7 mouse cellular contexts compared by ENCODE assay signal in the genomic region with DNA sequence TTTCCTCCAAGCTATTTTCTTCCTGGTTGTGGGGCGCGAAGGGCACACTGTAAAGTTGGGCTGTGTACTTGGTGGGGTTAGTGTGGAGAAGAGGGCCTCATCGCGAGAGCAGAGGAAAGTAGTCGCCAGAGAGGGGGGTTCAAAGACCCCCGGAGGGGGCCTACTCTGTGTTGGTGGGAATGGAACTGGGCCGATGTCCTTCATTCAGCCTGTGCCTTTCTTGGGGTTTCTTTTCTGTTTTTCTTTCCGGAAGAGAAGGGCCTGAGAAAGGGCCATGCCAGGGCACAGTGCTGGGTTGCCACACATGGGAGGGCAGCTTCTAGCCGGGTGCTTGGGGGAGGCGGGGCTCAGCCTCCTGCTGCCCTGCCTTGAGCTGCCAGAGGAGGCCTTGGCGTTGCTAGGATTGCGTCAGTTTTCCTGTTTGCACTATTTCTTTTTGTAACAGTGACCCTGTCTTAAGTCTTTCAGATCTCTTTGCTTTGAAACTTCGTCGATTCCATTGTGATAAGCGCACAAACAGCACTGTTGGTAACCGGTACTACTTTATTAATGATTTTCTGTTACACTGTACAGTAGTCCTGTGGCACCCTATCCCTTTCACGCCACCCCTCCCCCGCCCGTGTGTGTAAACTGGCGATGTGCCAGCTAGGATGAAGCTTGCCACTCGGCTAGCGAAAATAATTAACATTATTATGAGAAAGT. TPM values are rescaled to one million over a fixed set of nuclear protein-coding genes. Genes with fewer than 3 reads are reported as not detected.
DNase-seq lines count a peak whose midpoint lies in the region; ATAC-seq and TF ChIP-seq lines count a peak whose summit lies in the region.

No protein-coding gene starts in this region.

- H3K27ac ChIP-seq in intestine, embryonic 16.5 days (ENCODE audit: low read length): peak overlapping the region; percentile 88
- no peak overlapping the region for H3K27ac ChIP-seq in limb, embryonic 11.5 days (replicated peaks; ENCODE audit: low read depth, low read length)
- peak overlapping the region; percentile 76 for H3K27ac ChIP-seq in midbrain, embryonic 12.5 days (replicated peaks)
- peak overlapping the region; percentile 91 for H3K27ac ChIP-seq in small intestine, adult 2 months (ENCODE audit: insufficient read depth, low read depth, low read length)

- H3K9ac ChIP-seq in intestine, embryonic 16.5 days (ENCODE audit: low read depth, low read length): peak overlapping the region; percentile 80
- H3K9ac ChIP-seq in limb, embryonic 11.5 days (ENCODE audit: low read length): peak overlapping the region; percentile 59
- peak overlapping the region; percentile 64 for H3K9ac ChIP-seq in midbrain, embryonic 12.5 days (replicated peaks)

- H3K36me3 ChIP-seq in intestine, embryonic 16.5 days (ENCODE audit: control insufficient read depth, insufficient read depth, low read length): no peaks in the 10 kb centered on the region
- no peaks in the 10 kb centered on the region for H3K36me3 ChIP-seq in limb, embryonic 11.5 days (ENCODE audit: control insufficient read depth, insufficient read depth, low read length)
- no peaks in the 10 kb centered on the region for H3K36me3 ChIP-seq in midbrain, embryonic 12.5 days
- H3K36me3 ChIP-seq in small intestine, adult 2 months (ENCODE audit: control insufficient read depth, insufficient read depth, low read length): no peaks in the 10 kb centered on the region

- DNase-seq in ZHBTc4 (ENCODE audit: low read depth, low spot score): peak; percentile 50
- DNase-seq in gastrocnemius, postnatal 36 days: peak; percentile 20 to 22
- peak; percentile 21 for DNase-seq in limb, embryonic 11.5 days (ENCODE audit: low spot score)

- H3K9me3 ChIP-seq in intestine, embryonic 16.5 days (ENCODE audit: control insufficient read depth, low read length): no peaks in the 10 kb centered on the region
- no peaks in the 10 kb centered on the region for H3K9me3 ChIP-seq in limb, embryonic 11.5 days (ENCODE audit: control insufficient read depth, low read length)
- H3K9me3 ChIP-seq in midbrain, embryonic 12.5 days: no peaks in the 10 kb centered on the region

- TF ChIP-seq POLR2A in small intestine, adult 2 months (IDR thresholded peaks at IDR 0.05; ENCODE audit: low read depth, low read length): no peak

- peak; percentile 64 for ATAC-seq in common myeloid progenitor, adult 5-6 weeks (replicated peaks; ENCODE audit: low read depth, poor library complexity, severe bottlenecking)
- ATAC-seq in intestine, embryonic 16.5 days: peak; percentile 71
- no peak for ATAC-seq in limb, embryonic 11.5 days (ENCODE audit: insufficient number of reproducible peaks, low FRiP score, low TSS enrichment, low read depth)
- peak; percentile 60 for ATAC-seq in midbrain, embryonic 12.5 days (ENCODE audit: low FRiP score, low read depth)

- 14% methylated on average over 22 of the region's 22 CpGs for WGBS in intestine, embryonic 16.5 days
- 16% methylated on average over 22 of the region's 22 CpGs for WGBS in limb, embryonic 11.5 days
- 21% methylated on average over 22 of the region's 22 CpGs for WGBS in midbrain, embryonic 12.5 days
- WGBS in small intestine, adult 2 months: 9% methylated on average over 22 of the region's 22 CpGs

- intact Hi-C loops in gastrocnemius, postnatal 36 days (cut with DNase I): loop anchor here (10.0 kb wide), 1 partner anchor 64 kb away; no protein-coding TSS in a partner anchor

- H3K4me1 ChIP-seq in intestine, embryonic 16.5 days (ENCODE audit: control insufficient read depth, insufficient read depth, low read length): 0 out of 2 replicates have a peak, but pooled peaks cover 3% of the 10 kb centered on the region
- H3K4me1 ChIP-seq in limb, embryonic 11.5 days (ENCODE audit: control insufficient read depth, insufficient read depth, low read length): no peaks in the 10 kb centered on the region
- peaks cover 5% of the 10 kb centered on the region; the same call in 1 of the 2 replicates for H3K4me1 ChIP-seq in midbrain, embryonic 12.5 days
- peaks cover 4% of the 10 kb centered on the region; the same call in 1 of the 2 replicates for H3K4me1 ChIP-seq in small intestine, adult 2 months (ENCODE audit: control insufficient read depth, insufficient read depth, insufficient read length, low read length)

- H3K27me3 ChIP-seq in intestine, embryonic 16.5 days (replicated peaks; ENCODE audit: control insufficient read depth, insufficient read depth, low read length): no peaks in the 10 kb centered on the region
- no peaks in the 10 kb centered on the region; the same call in 1 of the 2 replicates for H3K27me3 ChIP-seq in limb, embryonic 11.5 days (ENCODE audit: control insufficient read depth, insufficient read depth, low read length)
- H3K27me3 ChIP-seq in midbrain, embryonic 12.5 days: no peaks in the 10 kb centered on the region
- H3K27me3 ChIP-seq in small intestine, adult 2 months (ENCODE audit: control insufficient read depth, insufficient read depth, low read length): no peaks in the 10 kb centered on the region

- TF ChIP-seq CTCF in small intestine, adult 2 months (IDR thresholded peaks at IDR 0.05; ENCODE audit: extremely low read depth, insufficient read length, insufficient replicate concordance, low read depth, low read length): no peak

- H3K4me2 ChIP-seq in intestine, embryonic 16.5 days (ENCODE audit: low read depth, low read length): peak overlapping the region; percentile 48
- H3K4me2 ChIP-seq in limb, embryonic 11.5 days (ENCODE audit: low read depth, severe bottlenecking): peak overlapping the region; percentile 53
- peak overlapping the region; percentile 59 for H3K4me2 ChIP-seq in midbrain, embryonic 12.5 days (replicated peaks)

- peak overlapping the region; percentile 64 for H3K4me3 ChIP-seq in intestine, embryonic 16.5 days (ENCODE audit: low read length)
- peak overlapping the region; percentile 36 for H3K4me3 ChIP-seq in limb, embryonic 11.5 days (ENCODE audit: low read depth, low read length)
- peak overlapping the region; percentile 54 for H3K4me3 ChIP-seq in midbrain, embryonic 12.5 days
- peak overlapping the region; percentile 96 for H3K4me3 ChIP-seq in small intestine, adult 2 months (ENCODE audit: low read depth, low read length)

RNA-seq across cellular contexts. Expression of a gene that starts 4.2 kb away (rescaled TPM):
- total RNA-seq in common myeloid progenitor, adult 5-6 weeks (2017): 42.1 and 45.8 TPM in 2 replicates
- total RNA-seq in gastrocnemius, postnatal 36 days (2021): 10 to 100 TPM; 21.4 to 21.6 TPM
- polyA plus RNA-seq in intestine, embryonic 16.5 days (2015; fragmentation: Nextera tagmentation; extraction: Ambion mirVana): 75.5 and 78.7 TPM in 2 replicates
- 20.6 and 25.7 TPM in 2 replicates for polyA plus RNA-seq in limb, embryonic 11.5 days (2014; fragmentation: Nextera tagmentation; extraction: Ambion mirVana)
- 47.8 and 52.8 TPM in 2 replicates for polyA plus RNA-seq in midbrain, embryonic 12.5 days (2016; fragmentation: Nextera tagmentation; extraction: Ambion mirVana)
- 19.4 and 20.9 TPM in 2 replicates for polyA plus RNA-seq in small intestine, adult 2 months (2012; rRNA removed)

Comparison
In these comparisons a context has a peak if more than half of its experiments do, and no peak if none do; other contexts are left out.
1. H3K4me3 ChIP-seq: peak in every context shown above with its lines; median percentile 96 in small intestine, adult 2 months; 64 in intestine, embryonic 16.5 days; 54 in midbrain, embryonic 12.5 days; 36 in limb, embryonic 11.5 days.